Mouse (Mus musculus) lung, postnatal 0 days (tissue): ENCODE results near the gene Gm20538.

Experiments used
- CTCF ChIP-seq: IDR thresholded peaks from 2 replicates; pipeline ENCODE4 v1.5.1; 2016; ENCODE audit warnings: antibody characterized with exemption, mild to moderate bottlenecking
- EP300 ChIP-seq: IDR thresholded peaks from 2 replicates; pipeline ENCODE4 v1.6.1; 2016; ENCODE audit warnings: antibody characterized with exemption, mild to moderate bottlenecking, control low read depth

DNA sequence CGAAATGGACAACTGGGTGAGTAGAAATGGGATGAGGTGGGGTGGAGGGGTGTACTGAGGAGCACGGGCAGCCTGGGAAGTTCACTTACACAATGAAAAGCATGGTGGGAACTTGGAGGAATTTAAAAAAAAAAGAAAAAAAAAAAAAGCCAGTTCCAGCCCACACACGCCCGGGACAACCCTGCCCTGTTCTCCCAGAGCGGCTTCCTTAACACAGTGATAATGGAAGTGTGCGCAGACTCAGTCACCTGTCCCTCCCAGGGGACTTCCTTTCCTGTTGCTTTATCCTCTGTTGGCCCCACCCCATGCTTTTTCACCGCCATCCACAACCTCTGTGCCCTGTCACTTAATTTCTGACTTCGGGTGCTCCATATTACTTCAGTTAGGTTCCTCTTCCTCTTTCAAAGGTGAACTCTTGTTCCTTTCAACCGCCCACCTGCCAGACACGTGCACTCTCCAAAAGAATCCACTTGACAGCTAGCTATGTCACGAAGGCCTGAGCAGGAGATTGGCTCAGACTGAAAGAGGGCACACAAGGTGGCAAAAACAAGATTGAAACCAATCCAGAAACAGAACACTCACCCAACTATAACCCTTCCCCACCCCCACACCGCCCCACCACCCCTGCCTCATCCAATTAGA is 42.0 kb downstream of the Gm20538 start:
- TF ChIP-seq EP300: no peak
- TF ChIP-seq CTCF: no peak
